Mouse (Mus musculus) kidney, embryonic 14.5 days (tissue): ENCODE results near the gene Prdm13. TPM values are rescaled to one million over a fixed set of nuclear protein-coding genes. Genes with fewer than 3 reads are reported as not detected.
A peak's percentile ranks its signal among the peaks of the same experiment; 100 is the strongest.

Source experiments
- ATAC-seq: fragments of 200-750 bp; cut with Nextera tagmentation; 2 replicates; pipeline ENCODE4 v1.8.0; 2017; ENCODE audit warnings: moderate number of reproducible peaks, mild to moderate bottlenecking, moderate TSS enrichment, moderate library complexity; ENCODE audit not compliant: low FRiP score, low TSS enrichment
- H3K27ac ChIP-seq: fragments of 300-500 bp; sonication (generic); 2 replicates; pipeline ENCODE4 v1.5.1; 2014; ENCODE audit warnings: low read depth, mild to moderate bottlenecking, low read length, moderate library complexity, mixed read lengths
- H3K27me3 ChIP-seq: fragments of 300-500 bp; sonication (generic); 2 replicates; pipeline ENCODE4 v1.6.1; 2014; ENCODE audit warnings: mild to moderate bottlenecking, low read length; ENCODE audit not compliant: control insufficient read depth, insufficient read depth
- H3K36me3 ChIP-seq: fragments of 300-500 bp; sonication (generic); 2 replicates; pipeline ENCODE4 v1.6.1; 2014; ENCODE audit warnings: low read length, mixed read lengths; ENCODE audit not compliant: control insufficient read depth, insufficient read depth
- H3K4me1 ChIP-seq: fragments of 300-500 bp; sonication (generic); 2 replicates; pipeline ENCODE4 v1.6.1; 2014; ENCODE audit warnings: low read length, mixed read lengths; ENCODE audit not compliant: control insufficient read depth, insufficient read depth
- H3K4me2 ChIP-seq: fragments of 300-500 bp; sonication (generic); replicated peaks from 2 replicates; pipeline ENCODE4 v1.6.1; 2014; ENCODE audit warnings: low read depth, mild to moderate bottlenecking, low read length
- H3K4me3 ChIP-seq: fragments of 300-500 bp; sonication (generic); 2 replicates; pipeline ENCODE4 v1.5.1; 2014; ENCODE audit warnings: mild to moderate bottlenecking, low read length
- H3K9ac ChIP-seq: fragments of 300-500 bp; sonication (generic); 2 replicates; pipeline ENCODE4 v1.6.1; 2014; ENCODE audit warnings: low read depth, mild to moderate bottlenecking, low read length, moderate library complexity
- H3K9me3 ChIP-seq: fragments of 300-500 bp; sonication (generic); 2 replicates; pipeline ENCODE4 v1.6.1; 2016; ENCODE audit warnings: low read length; ENCODE audit not compliant: control insufficient read depth
- WGBS: fragments of 180-500 bp; shearing (Covaris S2); extraction: QIAGEN DNeasy Blood & Tissue Kit; methylation state at CpG from one replicate; pipeline ENCODE4 v1.1.7; 2014; 5-methylcytosine and 5-hydroxymethylcytosine counted together
- polyA plus RNA-seq: library from polyadenylated mRNA; unstranded; fragments of >200 nt; fragmentation: Nextera tagmentation; extraction: Ambion mirVana; gene quantifications from 2 replicates; pipeline ENCODE4 v1.2.1, GENCODE M21; 2014

Gene Prdm13
- polyA plus RNA-seq, 1 experiment from 2014 or later: not detected

- Histone ChIP-seq H3K36me3 (no peaks in the 10 kb centered on the region), H3K27me3 (peaks cover 100% of the 10 kb centered on the region), H3K27ac (no peak overlapping the region), H3K9me3 (no peaks in the 10 kb centered on the region), H3K9ac (no peak overlapping the region), H3K4me1 (no peaks in the 10 kb centered on the region), H3K4me3 (peak overlapping the region; percentile 39), H3K4me2 (peak overlapping the region; percentile 48)
- WGBS: 2% methylated on average over 42 of the region's 42 CpGs
- ATAC-seq: no peak
Measured at GRCm38 (mm10) chr4:21679624-21680480, 5.9 kb downstream of the Prdm13 start.

- ATAC-seq: peak; percentile 88
- Histone ChIP-seq H3K9me3 (no peaks in the 10 kb centered on the region), H3K9ac (peak overlapping the region; percentile 18; the same call in 1 of the 2 replicates), H3K4me2 (peak overlapping the region; percentile 48), H3K36me3 (no peaks in the 10 kb centered on the region), H3K4me3 (peak overlapping the region; percentile 39), H3K4me1 (no peaks in the 10 kb centered on the region), H3K27me3 (peaks cover 100% of the 10 kb centered on the region), H3K27ac (no peak overlapping the region)
- under 1% methylated on average over 41 of the region's 79 CpGs for WGBS
Measured at GRCm38 (mm10) chr4:21678975-21679623, 6.7 kb downstream of the Prdm13 start.

GRCm38 (mm10) chr4:21678101-21678974 lies 7.4 kb downstream of the Prdm13 start:
- no peaks in the 10 kb centered on the region for H3K9me3 ChIP-seq
- WGBS: under 1% methylated on average over 83 of the region's 84 CpGs
- H3K4me1 ChIP-seq: no peaks in the 10 kb centered on the region
- H3K4me2 ChIP-seq: peak overlapping the region; percentile 48
- peak overlapping the region; percentile 39 for H3K4me3 ChIP-seq
- no peaks in the 10 kb centered on the region for H3K36me3 ChIP-seq
- H3K9ac ChIP-seq: no peak overlapping the region
- H3K27ac ChIP-seq: no peak overlapping the region
- peak; percentile 8; the same call in 1 of the 2 replicates for ATAC-seq
- H3K27me3 ChIP-seq: peaks cover 96% of the 10 kb centered on the region

GRCm38 (mm10) chr4:21674691-21675090 lies 11.1 kb downstream of the Prdm13 start:
- WGBS: 7% methylated on average over 8 of the region's 8 CpGs
- H3K36me3 ChIP-seq: no peaks in the 10 kb centered on the region
- H3K4me1 ChIP-seq: no peaks in the 10 kb centered on the region
- no peak overlapping the region for H3K9ac ChIP-seq
- no peak overlapping the region for H3K27ac ChIP-seq
- no peak for ATAC-seq
- no peak overlapping the region for H3K4me2 ChIP-seq
- no peak overlapping the region for H3K4me3 ChIP-seq
- no peaks in the 10 kb centered on the region for H3K9me3 ChIP-seq
- peaks cover 83% of the 10 kb centered on the region for H3K27me3 ChIP-seq

GRCm38 (mm10) chr4:21674042-21674441 lies 11.7 kb downstream of the Prdm13 start:
- H3K9me3 ChIP-seq: no peaks in the 10 kb centered on the region
- H3K4me2 ChIP-seq: no peak overlapping the region
- H3K9ac ChIP-seq: no peak overlapping the region
- H3K36me3 ChIP-seq: no peaks in the 10 kb centered on the region
- H3K27ac ChIP-seq: no peak overlapping the region
- H3K27me3 ChIP-seq: peaks cover 80% of the 10 kb centered on the region
- no peak for ATAC-seq
- no peak overlapping the region for H3K4me3 ChIP-seq
- 2% methylated on average over 17 of the region's 17 CpGs for WGBS
- no peaks in the 10 kb centered on the region for H3K4me1 ChIP-seq

GRCm38 (mm10) chr4:21665961-21666360 lies 19.8 kb downstream of the Prdm13 start:
- H3K27ac ChIP-seq: no peak overlapping the region
- H3K27me3 ChIP-seq: peaks cover 21% of the 10 kb centered on the region; the same call in 1 of the 2 replicates
- no peak overlapping the region for H3K9ac ChIP-seq
- ATAC-seq: no peak
- no peak overlapping the region for H3K4me2 ChIP-seq
- 29% methylated on average over 5 of the region's 5 CpGs for WGBS
- H3K4me3 ChIP-seq: no peak overlapping the region
- no peaks in the 10 kb centered on the region for H3K4me1 ChIP-seq
- H3K36me3 ChIP-seq: no peaks in the 10 kb centered on the region
- H3K9me3 ChIP-seq: no peaks in the 10 kb centered on the region

GRCm38 (mm10) chr4:21658184-21658583 lies 27.6 kb downstream of the Prdm13 start:
- ATAC-seq: no peak
- H3K36me3 ChIP-seq: no peaks in the 10 kb centered on the region
- H3K27me3 ChIP-seq: no peaks in the 10 kb centered on the region
- H3K9me3 ChIP-seq: no peaks in the 10 kb centered on the region
- WGBS: 57% methylated on average over 3 of the region's 3 CpGs
- no peak overlapping the region for H3K4me3 ChIP-seq
- no peak overlapping the region for H3K27ac ChIP-seq
- no peak overlapping the region for H3K4me2 ChIP-seq
- no peaks in the 10 kb centered on the region for H3K4me1 ChIP-seq
- no peak overlapping the region for H3K9ac ChIP-seq

GRCm38 (mm10) chr4:21629275-21629583 lies 56.5 kb downstream of the Prdm13 start:
- Histone ChIP-seq H3K9ac (no peak overlapping the region), H3K4me3 (no peak overlapping the region), H3K9me3 (no peaks in the 10 kb centered on the region), H3K27ac (no peak overlapping the region), H3K27me3 (no peaks in the 10 kb centered on the region), H3K4me2 (no peak overlapping the region), H3K36me3 (no peaks in the 10 kb centered on the region), H3K4me1 (no peaks in the 10 kb centered on the region)
- ATAC-seq: no peak
- WGBS: 80% methylated on average over 2 of the region's 2 CpGs
